Mouse (Mus musculus) lung, postnatal 36 days (tissue): ENCODE results near the gene Prelid3b.
A peak's percentile ranks its signal among the peaks of the same experiment; 100 is the strongest.

Source experiments
- DNase-seq: peaks from one replicate; pipeline ENCODE4 v3.0.0; 2022; ENCODE audit warnings: mixed read lengths

Gene Prelid3b

GRCm38 (mm10) chr2:174459365-174459764, 13.5 kb downstream of the Prelid3b start:
- no peak for DNase-seq

GRCm38 (mm10) chr2:174453681-174454080, 19.2 kb downstream of the Prelid3b start:
- peak; percentile 51 for DNase-seq

GRCm38 (mm10) chr2:174450353-174450752, 22.5 kb downstream of the Prelid3b start, which contains the start of gene Tubb1:
TSS of gene Tubb1 (plus strand) at chr2:174450695.
- DNase-seq, result no peak

- no peak for DNase-seq
These were observed 24.5 kb downstream of the Prelid3b start for GRCm38 (mm10) chr2:174448405-174448804.

- DNase-seq, result no peak
These were observed 26.0 kb downstream of the Prelid3b start for GRCm38 (mm10) chr2:174446905-174447304.

DNA sequence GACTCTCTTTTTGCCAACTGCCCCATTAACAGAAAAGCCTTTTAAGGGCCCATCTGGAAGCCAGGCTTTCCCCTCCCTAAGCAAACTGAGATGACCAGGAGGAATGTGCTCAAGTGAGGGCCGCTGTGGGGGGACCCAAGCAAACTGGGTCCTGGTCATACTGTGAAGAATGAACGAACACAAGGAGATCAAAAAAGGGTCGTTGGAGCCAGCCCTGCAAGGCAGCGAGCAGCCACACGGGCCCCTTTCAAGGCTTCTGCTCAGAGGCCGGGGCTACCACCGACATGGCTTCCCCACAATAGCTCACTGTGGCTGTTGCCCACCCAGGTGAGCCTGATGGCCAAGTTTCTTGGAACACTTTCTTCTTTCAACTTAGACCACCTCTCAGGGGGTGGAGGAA, 26.4 kb downstream of the Prelid3b start:
- no peak for DNase-seq

- DNase-seq, result no peak
These were observed 27.9 kb downstream of the Prelid3b start for GRCm38 (mm10) chr2:174445018-174445417.

GRCm38 (mm10) chr2:174444359-174444758, 28.5 kb downstream of the Prelid3b start:
- DNase-seq, result no peak

DNA sequence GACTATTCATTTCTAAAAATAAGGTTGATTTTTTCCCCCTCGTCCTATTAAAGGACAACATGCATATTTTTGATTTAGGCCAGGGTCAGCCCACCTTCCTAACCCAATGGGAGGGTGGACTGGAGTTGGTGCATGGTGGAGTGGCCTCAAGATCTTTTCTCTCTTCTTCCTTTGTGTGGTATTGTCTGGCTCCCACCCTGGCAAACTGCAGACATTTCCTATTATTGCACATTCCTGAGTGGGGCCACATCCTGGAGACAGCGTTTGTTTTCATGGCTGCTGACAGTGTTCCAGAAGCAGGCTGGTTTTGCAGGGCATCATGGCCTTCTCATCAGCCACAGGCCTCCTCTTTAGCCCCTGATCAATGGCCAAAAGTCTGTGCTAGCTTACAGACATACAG, 29.8 kb downstream of the Prelid3b start:
- DNase-seq, result no peak

DNA sequence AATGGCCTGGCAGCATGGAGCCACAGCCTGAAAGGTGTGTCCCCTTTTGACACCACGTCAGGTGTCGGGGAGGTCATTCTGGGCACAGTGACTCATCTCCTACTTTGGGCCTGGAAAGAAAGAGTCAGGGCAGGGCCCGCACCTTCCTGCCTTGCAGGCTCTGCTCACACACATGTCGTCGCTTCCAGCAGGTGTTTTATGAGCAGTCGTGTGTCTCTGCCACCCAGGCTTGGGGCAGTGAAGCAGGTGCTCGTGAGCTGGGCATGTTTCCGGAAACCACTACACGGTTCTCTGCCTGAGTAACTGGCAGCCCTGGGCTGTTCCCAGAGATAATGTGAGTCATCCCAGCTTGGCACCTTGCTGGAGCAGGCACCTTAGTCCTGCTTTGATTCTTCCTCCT, 30.4 kb downstream of the Prelid3b start:
- DNase-seq, result peak; percentile 31

GRCm38 (mm10) chr2:174441898-174442297, 31.0 kb downstream of the Prelid3b start:
- DNase-seq, result peak; percentile 23

DNA sequence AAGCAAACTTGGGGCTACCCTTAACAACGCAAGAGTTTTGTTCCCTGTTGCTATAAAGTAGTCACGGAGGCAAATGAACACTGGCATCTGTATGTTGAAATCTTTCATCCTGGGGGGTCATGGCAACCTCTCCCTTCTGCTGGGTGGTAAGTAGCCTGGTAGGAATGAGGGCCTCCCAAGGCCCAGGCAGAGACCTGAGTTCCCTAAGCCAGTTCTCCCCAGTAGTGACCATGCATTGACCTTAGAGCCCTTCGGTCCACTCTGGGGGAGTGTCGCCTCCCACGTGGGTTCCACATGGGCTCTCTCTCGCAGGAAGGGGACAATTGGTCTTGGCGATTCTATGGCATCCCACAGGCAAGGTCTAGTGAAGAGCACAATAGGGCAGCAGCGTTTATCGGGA, 32.9 kb downstream of the Prelid3b start:
- no peak for DNase-seq

- DNase-seq, result peak; percentile 44
These were observed 33.4 kb downstream of the Prelid3b start for GRCm38 (mm10) chr2:174439450-174439838.

DNA sequence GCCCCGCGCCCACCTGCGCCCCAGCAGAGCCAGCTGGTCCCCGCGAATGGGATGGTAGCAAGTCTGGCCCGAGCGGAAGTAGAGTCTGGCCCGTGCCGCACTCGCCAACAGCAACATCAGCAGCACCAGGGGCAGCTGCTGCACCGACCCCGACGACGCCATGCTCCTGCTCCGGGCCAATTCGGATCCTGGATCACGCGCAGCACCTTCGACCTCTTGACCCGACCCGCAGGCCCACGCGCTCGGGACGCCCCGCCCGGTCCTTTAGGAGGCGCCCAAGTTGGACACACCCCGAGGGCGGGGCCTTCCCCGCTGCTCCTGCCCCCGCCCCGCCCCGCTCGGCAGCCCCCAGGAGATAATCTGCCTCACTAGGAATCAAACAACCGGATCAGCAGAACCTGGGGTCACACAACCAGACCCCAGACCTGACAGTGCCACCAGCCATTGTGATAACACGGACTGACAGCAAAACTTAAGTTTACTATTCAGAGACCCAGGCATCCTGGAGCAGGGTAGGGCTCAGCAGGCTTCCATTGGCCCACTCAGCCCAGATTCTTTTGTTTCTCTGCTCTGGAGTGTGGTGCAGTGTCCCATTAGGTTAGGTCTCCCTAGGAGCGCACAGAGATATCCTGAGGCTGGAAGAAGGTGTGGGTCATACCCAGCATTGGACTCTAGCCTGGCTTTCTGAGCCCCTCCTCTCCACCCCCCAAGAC, 34.0 kb downstream of the Prelid3b start, which contains the start of gene Ctsz:
TSS of gene Ctsz (minus strand) at position 303 of the 713 bp plus-strand sequence.
- DNase-seq, result peak; percentile 84

- DNase-seq, result no peak
These were observed 34.7 kb downstream of the Prelid3b start for GRCm38 (mm10) chr2:174438181-174438580.

DNA sequence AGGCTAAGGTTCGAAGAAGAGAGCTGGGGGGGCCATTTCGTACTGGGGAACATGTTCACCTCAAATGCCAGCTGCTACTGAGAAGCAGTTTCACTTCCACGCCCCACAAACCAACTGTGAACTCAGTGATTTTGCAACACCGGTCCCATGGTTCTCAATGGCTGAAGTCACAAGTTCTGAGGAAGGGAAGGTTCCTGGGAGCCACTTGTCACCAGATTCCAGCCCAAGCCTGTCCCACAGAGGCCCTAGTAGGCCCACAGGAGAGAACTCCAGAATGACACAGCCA, 35.2 kb downstream of the Prelid3b start:
- peak; percentile 86 for DNase-seq

GRCm38 (mm10) chr2:174436916-174437696, 35.8 kb downstream of the Prelid3b start:
- DNase-seq, result no peak

- DNase-seq, result peak; percentile 71
These were observed 36.7 kb downstream of the Prelid3b start for GRCm38 (mm10) chr2:174436076-174436701.

GRCm38 (mm10) chr2:174434943-174435342, 37.9 kb downstream of the Prelid3b start:
- no peak for DNase-seq

GRCm38 (mm10) chr2:174428996-174429591, 43.8 kb downstream of the Prelid3b start:
- DNase-seq, result no peak

GRCm38 (mm10) chr2:174428076-174428835, 44.6 kb downstream of the Prelid3b start:
- DNase-seq, result no peak

DNA sequence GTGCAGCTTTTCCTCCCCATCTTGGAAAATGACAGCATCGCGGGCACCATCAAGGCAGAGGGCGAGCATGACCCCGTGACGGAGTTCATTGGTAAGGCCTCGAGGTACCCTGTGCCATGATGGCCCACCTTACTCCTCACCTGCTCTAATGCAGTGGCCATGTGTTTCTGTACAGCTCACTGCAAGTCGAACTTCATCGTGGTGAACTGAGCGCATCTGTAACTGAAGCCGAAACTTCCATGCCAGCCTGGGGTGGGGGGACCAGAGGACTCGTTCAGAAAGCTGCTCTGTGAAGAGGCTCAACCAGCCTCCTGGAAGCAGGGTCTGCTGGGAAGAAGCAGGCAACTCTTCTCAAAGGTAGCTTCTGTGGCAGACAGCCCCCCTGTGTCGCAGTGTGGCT, 46.0 kb downstream of the Prelid3b start:
- no peak for DNase-seq
